In genomic region chr2:27826826-27827225, GRCm38 (mm10) we compare ENCODE assay signal across 27 mouse cellular contexts. TPM values are rescaled to one million over a fixed set of nuclear protein-coding genes. Genes with fewer than 3 reads are reported as not detected.
A peak's percentile ranks its signal among the peaks of the same experiment; 100 is the strongest.
DNase-seq lines count a peak whose midpoint lies in the region; ATAC-seq and TF ChIP-seq lines count a peak whose summit lies in the region.
"Had no signal": no experiment of that assay in that cellular context is flagged by ENCODE, and none has a peak within 500 bp of the region (broad histone marks: within the 10 kb centered on the region; RNA-seq: fewer than 3 reads in every experiment).

No protein-coding gene starts in this region.

- no peaks in the 10 kb centered on the region for H3K9me3 ChIP-seq in heart, embryonic 13.5 days
- H3K9me3 ChIP-seq in stomach, postnatal 0 days (ENCODE audit: control insufficient read depth, low read length): no peaks in the 10 kb centered on the region
- H3K9me3 ChIP-seq: forebrain, embryonic 15.5 days; G1E; hindbrain, embryonic 12.5 days; liver, embryonic 13.5 days; megakaryocyte, embryonic 14.5 days; midbrain, embryonic 12.5 days; neural tube, embryonic 13.5 days had no signal

- no peak for TF ChIP-seq EP300 in stomach, postnatal 0 days (optimal IDR thresholded peaks at IDR 0.05)

- no peak overlapping the region for H3K4me3 ChIP-seq in heart, embryonic 13.5 days
- no peak overlapping the region for H3K4me3 ChIP-seq in stomach, postnatal 0 days (ENCODE audit: low read depth, low read length)
- H3K4me3 ChIP-seq: forebrain, embryonic 15.5 days; hindbrain, embryonic 12.5 days; liver, embryonic 13.5 days; megakaryocyte, embryonic 14.5 days; midbrain, embryonic 12.5 days; neural tube, embryonic 13.5 days had no signal

- H3K36me3 ChIP-seq in heart, embryonic 13.5 days: no peaks in the 10 kb centered on the region
- H3K36me3 ChIP-seq in stomach, postnatal 0 days (ENCODE audit: control insufficient read depth, insufficient read depth, low read length): no peaks in the 10 kb centered on the region
- H3K36me3 ChIP-seq: forebrain, embryonic 15.5 days; G1E; hindbrain, embryonic 12.5 days; liver, embryonic 13.5 days; midbrain, embryonic 12.5 days; neural tube, embryonic 13.5 days had no signal

- H3K4me2 ChIP-seq in heart, embryonic 13.5 days: no peak overlapping the region
- H3K4me2 ChIP-seq in stomach, postnatal 0 days (replicated peaks; ENCODE audit: low read depth): no peak overlapping the region
- H3K4me2 ChIP-seq: forebrain, embryonic 15.5 days; hindbrain, embryonic 12.5 days; liver, embryonic 13.5 days; midbrain, embryonic 12.5 days; neural tube, embryonic 13.5 days had no signal

- no peak for TF ChIP-seq CTCF in stomach, postnatal 0 days (IDR thresholded peaks at IDR 0.05; ENCODE audit: low read depth)

- H3K4me1 ChIP-seq in heart, embryonic 13.5 days: peaks cover 32% of the 10 kb centered on the region
- H3K4me1 ChIP-seq in stomach, postnatal 0 days (replicated peaks; ENCODE audit: control insufficient read depth, insufficient read depth): no peaks in the 10 kb centered on the region
- H3K4me1 ChIP-seq: forebrain, embryonic 15.5 days; hindbrain, embryonic 12.5 days; liver, embryonic 13.5 days; megakaryocyte, embryonic 14.5 days; midbrain, embryonic 12.5 days; neural tube, embryonic 13.5 days had no signal

- 75% methylated on average over 2 of the region's 2 CpGs for WGBS in heart, embryonic 13.5 days
- 63% methylated on average over 2 of the region's 2 CpGs for WGBS in stomach, postnatal 0 days

- H3K27me3 ChIP-seq in heart, embryonic 13.5 days (replicated peaks): no peaks in the 10 kb centered on the region
- H3K27me3 ChIP-seq in stomach, postnatal 0 days (ENCODE audit: control insufficient read depth, insufficient read depth, low read length): no peaks in the 10 kb centered on the region
- H3K27me3 ChIP-seq: forebrain, embryonic 15.5 days; hindbrain, embryonic 12.5 days; liver, embryonic 13.5 days; midbrain, embryonic 12.5 days; neural tube, embryonic 13.5 days had no signal

- H3K27ac ChIP-seq in heart, embryonic 13.5 days (replicated peaks): peak overlapping the region; percentile 9
- no peak overlapping the region for H3K27ac ChIP-seq in stomach, postnatal 0 days (replicated peaks)
- H3K27ac ChIP-seq: forebrain, embryonic 15.5 days; hindbrain, embryonic 12.5 days; kidney, postnatal 0 days; liver, embryonic 13.5 days; midbrain, embryonic 12.5 days; neural tube, embryonic 13.5 days had no signal

- DNase-seq in gastrocnemius, adult 18-20 months (ENCODE audit: low spot score): peak; percentile 37
- no peak for DNase-seq in gastrocnemius, adult 8-10 months (ENCODE audit: low spot score in 2 of 2)
- no peak for DNase-seq in heart, postnatal 4 days
- peak; percentile 56 for DNase-seq in gastrocnemius, postnatal 25 days
- DNase-seq in stomach, postnatal 0 days (ENCODE audit: low spot score): no peak
- no peak for DNase-seq in layer of hippocampus, postnatal 10 days (ENCODE audit: low spot score in 2 of 2)
- DNase-seq: cerebellum, adult 2 months; cerebellum, postnatal 14 days; heart, postnatal 14 days; kidney, adult 8-10 months; kidney, postnatal 4 days; layer of hippocampus, postnatal 36 days; liver, embryonic 13.5 days; lung, adult 18-20 months; lung, postnatal 4 days; right cerebral cortex, postnatal 4 days; thymus, postnatal 4 days had no signal

- H3K9ac ChIP-seq in heart, embryonic 13.5 days: peak overlapping the region; percentile 21; the same call in 1 of the 2 replicates
- 0 out of 2 replicates have a peak overlapping the region, but pooled peaks have one; percentile 18 for H3K9ac ChIP-seq in stomach, postnatal 0 days (ENCODE audit: low read length)
- H3K9ac ChIP-seq: forebrain, embryonic 15.5 days; hindbrain, embryonic 12.5 days; liver, embryonic 13.5 days; midbrain, embryonic 12.5 days; neural tube, embryonic 13.5 days had no signal

- ATAC-seq in heart, embryonic 13.5 days (ENCODE audit: extremely low read depth, insufficient number of reproducible peaks, low FRiP score, low TSS enrichment): no peak
- ATAC-seq in stomach, postnatal 0 days (ENCODE audit: low FRiP score, low TSS enrichment): no peak
- ATAC-seq: forebrain, embryonic 15.5 days; intestine, embryonic 16.5 days; lung, postnatal 0 days had no signal

RNA-seq across cellular contexts. Expression of gene Col5a1, which starts 59.4 kb away (rescaled TPM):
- 10 to 100 TPM; 10.5 to 11.2 TPM for total RNA-seq in gastrocnemius, adult 18-20 months (2021)
- 1 to 10 TPM; 5.5 to 9.9 (median 7.8) TPM for total RNA-seq in gastrocnemius, adult 8-10 months (2022)
- polyA plus RNA-seq in heart, embryonic 13.5 days (2015; fragmentation: Nextera tagmentation; extraction: Ambion mirVana): 44.3 and 48.8 TPM in 2 replicates
- 100 to 1,000 TPM; 167 to 185 TPM for total RNA-seq in heart, postnatal 4 days (2021)
- total RNA-seq in gastrocnemius, postnatal 25 days (2021): 10 to 100 TPM; 52.3 to 77.1 TPM
- polyA plus RNA-seq in stomach, postnatal 0 days (2015; fragmentation: Nextera tagmentation; extraction: Ambion mirVana): 68.7 and 69.2 TPM in 2 replicates
- 10 to 100 TPM in 1 of 2 experiments, 1 to 10 TPM in 1; 9.9 to 10.8 TPM for total RNA-seq in layer of hippocampus, postnatal 10 days (2021)

Comparison
In these comparisons a context has a peak if more than half of its experiments do, and no peak if none do; other contexts are left out.
1. DNase-seq: peak in gastrocnemius, adult 18-20 months (single experiment) and gastrocnemius, postnatal 25 days (single experiment); none in gastrocnemius, adult 8-10 months (0 of 2), heart, postnatal 4 days (single experiment), stomach, postnatal 0 days (single experiment) and layer of hippocampus, postnatal 10 days (0 of 2).
2. RNA of gene Col5a1, which starts 59.4 kb away (total RNA-seq): 167 to 185 TPM in heart, postnatal 4 days and 52.3 to 77.1 TPM in gastrocnemius, postnatal 25 days; 10.5 to 11.2 TPM in gastrocnemius, adult 18-20 months, 9.9 to 10.8 TPM in layer of hippocampus, postnatal 10 days and 5.5 to 9.9 TPM in gastrocnemius, adult 8-10 months; every median in the first group is over 4 times any median in the second.